ENCODE assay signal across 8 mouse cellular contexts in genomic region chr8:123628253-123628967, GRCm38 (mm10). TPM values are rescaled to one million over a fixed set of nuclear protein-coding genes. Genes with fewer than 3 reads are reported as not detected.
DNase-seq lines count a peak whose midpoint lies in the region; ATAC-seq and TF ChIP-seq lines count a peak whose summit lies in the region.

No protein-coding gene starts in this region.

- peak overlapping the region; percentile 68 for H3K4me2 ChIP-seq in heart, embryonic 11.5 days
- H3K4me2 ChIP-seq in lung, embryonic 16.5 days (ENCODE audit: low read depth, low read length), result peak overlapping the region; percentile 62

- H3K9ac ChIP-seq in heart, embryonic 11.5 days (ENCODE audit: low read depth, low read length), result no peak overlapping the region; the same call in 1 of the 2 replicates
- peak overlapping the region; percentile 1; the same call in 1 of the 2 replicates for H3K9ac ChIP-seq in lung, embryonic 16.5 days (ENCODE audit: low read length)

- peak; percentile 55 to 87 for DNase-seq in adrenal gland, adult (ENCODE audit: inconsistent age in 2 of 2, low spot score in 1 of 2)
- DNase-seq in adrenal gland, postnatal 4 days (ENCODE audit: low spot score in 2 of 2), result no peak
- DNase-seq in ZHBTc4 (ENCODE audit: low read depth, low spot score), result peak; percentile 77
- DNase-seq in embryo, embryonic 10.5 days (ENCODE audit: low spot score), result peak; percentile 77
- DNase-seq in kidney, adult 8-10 months, result peak; percentile 31 to 65

- peak overlapping the region; percentile 35 for H3K4me3 ChIP-seq in heart, embryonic 11.5 days (ENCODE audit: low read depth, low read length)
- H3K4me3 ChIP-seq in lung, embryonic 16.5 days (ENCODE audit: low read length), result peak overlapping the region; percentile 44
- peak overlapping the region; percentile 19 for H3K4me3 ChIP-seq in olfactory bulb, adult 2 months (ENCODE audit: insufficient read depth, low read depth, low read length)

- no peak for TF ChIP-seq POLR2A in olfactory bulb, adult 2 months (IDR thresholded peaks at IDR 0.05; ENCODE audit: insufficient read depth, low read depth, low read length)

- peaks cover 24% of the 10 kb centered on the region for H3K27me3 ChIP-seq in heart, embryonic 11.5 days (ENCODE audit: control insufficient read depth, insufficient read depth, low read length)
- H3K27me3 ChIP-seq in lung, embryonic 16.5 days (ENCODE audit: control insufficient read depth, insufficient read depth, low read depth, low read length), result peaks cover 25% of the 10 kb centered on the region

- H3K9me3 ChIP-seq in heart, embryonic 11.5 days (replicated peaks; ENCODE audit: control insufficient read depth, low read length), result no peaks in the 10 kb centered on the region
- no peaks in the 10 kb centered on the region for H3K9me3 ChIP-seq in lung, embryonic 16.5 days (ENCODE audit: control insufficient read depth, low read length)

- peaks cover 3% of the 10 kb centered on the region; the same call in 1 of the 2 replicates for H3K4me1 ChIP-seq in heart, embryonic 11.5 days (ENCODE audit: control insufficient read depth, insufficient read depth, low read length)
- peaks cover 9% of the 10 kb centered on the region for H3K4me1 ChIP-seq in lung, embryonic 16.5 days (replicated peaks; ENCODE audit: control insufficient read depth, insufficient read depth, low read length)
- peaks cover 10% of the 10 kb centered on the region for H3K4me1 ChIP-seq in olfactory bulb, adult 2 months (ENCODE audit: control insufficient read depth, insufficient read depth, low read length)

- TF ChIP-seq CTCF in olfactory bulb, adult 2 months (IDR thresholded peaks at IDR 0.05; ENCODE audit: insufficient read depth, low read depth, low read length), result peak; percentile 46; the same call in 1 of the 2 replicates

- H3K36me3 ChIP-seq in heart, embryonic 11.5 days (ENCODE audit: control insufficient read depth, insufficient read depth, low read length), result no peaks in the 10 kb centered on the region
- H3K36me3 ChIP-seq in lung, embryonic 16.5 days (ENCODE audit: control insufficient read depth, insufficient read depth, low read length), result no peaks in the 10 kb centered on the region

- under 1% methylated on average over 8 of the region's 8 CpGs for WGBS in heart, embryonic 11.5 days (ENCODE audit: insufficient replicate concordance)
- 3% methylated on average over 8 of the region's 8 CpGs for WGBS in lung, embryonic 16.5 days
- under 1% methylated on average over 8 of the region's 8 CpGs for WGBS in olfactory bulb, adult 2 months

- no peak overlapping the region for H3K27ac ChIP-seq in heart, embryonic 11.5 days (ENCODE audit: low read depth, low read length)
- H3K27ac ChIP-seq in lung, embryonic 16.5 days (ENCODE audit: low read length), result no peak overlapping the region
- H3K27ac ChIP-seq in olfactory bulb, adult 2 months (ENCODE audit: insufficient read depth, low read depth, low read length), result no peak overlapping the region

- no peak for ATAC-seq in heart, embryonic 11.5 days (replicated peaks; ENCODE audit: insufficient number of reproducible peaks, low FRiP score, low TSS enrichment)
- peak; percentile 42 for ATAC-seq in lung, embryonic 16.5 days (ENCODE audit: low read depth)

RNA-seq across cellular contexts. Expression of gene Rhou, which starts 25.3 kb away (rescaled TPM):
- 10 to 100 TPM; 43.6 to 50.6 TPM for total RNA-seq in adrenal gland, postnatal 4 days (2021)
- 15.9 and 17.3 TPM in 2 replicates for polyA plus RNA-seq in heart, embryonic 11.5 days (2014; fragmentation: Nextera tagmentation; extraction: Ambion mirVana)
- 7.8 and 8.3 TPM in 2 replicates for polyA plus RNA-seq in lung, embryonic 16.5 days (2015; fragmentation: Nextera tagmentation; extraction: Ambion mirVana)
- polyA plus RNA-seq in olfactory bulb, adult 2 months (2012; ENCODE audit: insufficient read depth, insufficient read length, low replicate concordance, missing spikeins), result not detected in 2 replicates

Comparison
In these comparisons a context has a peak if more than half of its experiments do, and no peak if none do; other contexts are left out.
1. DNase-seq: peak in adrenal gland, adult (2 of 2), ZHBTc4 (single experiment), embryo, embryonic 10.5 days (single experiment) and kidney, adult 8-10 months (2 of 2); none in adrenal gland, postnatal 4 days (0 of 2).
2. Peak in every context shown above with its lines, with median percentiles within 50 percentile points of each other: H3K4me3 ChIP-seq.